Mouse (Mus musculus): ENCODE results near the gene Tubal3.

Tubal3 gene

DNA sequence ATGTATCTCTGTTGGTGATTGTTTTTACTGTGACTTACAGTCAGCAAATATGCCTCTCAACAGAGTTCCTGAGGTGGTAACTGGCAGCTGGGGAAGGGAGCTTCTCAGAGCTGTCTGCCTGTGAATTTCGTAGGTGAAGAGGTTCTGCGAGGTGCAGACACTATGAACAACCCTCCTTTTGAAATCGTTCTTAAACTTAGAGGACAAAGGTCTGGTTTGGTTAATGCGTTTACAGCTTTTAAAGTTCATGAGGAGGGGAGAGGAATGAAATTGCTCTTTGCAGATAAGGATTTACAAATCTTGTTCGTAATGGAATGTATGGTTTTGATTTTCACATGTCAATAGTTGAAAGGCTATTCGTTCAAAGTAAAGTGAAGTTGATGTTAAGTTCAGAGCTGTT is 7.6 kb downstream of the Tubal3 start:
- DNase-seq: no peak

GRCm38 (mm10) chr13:3926046-3926445 is 8.0 kb downstream of the Tubal3 start:
- no peak for DNase-seq

DNA sequence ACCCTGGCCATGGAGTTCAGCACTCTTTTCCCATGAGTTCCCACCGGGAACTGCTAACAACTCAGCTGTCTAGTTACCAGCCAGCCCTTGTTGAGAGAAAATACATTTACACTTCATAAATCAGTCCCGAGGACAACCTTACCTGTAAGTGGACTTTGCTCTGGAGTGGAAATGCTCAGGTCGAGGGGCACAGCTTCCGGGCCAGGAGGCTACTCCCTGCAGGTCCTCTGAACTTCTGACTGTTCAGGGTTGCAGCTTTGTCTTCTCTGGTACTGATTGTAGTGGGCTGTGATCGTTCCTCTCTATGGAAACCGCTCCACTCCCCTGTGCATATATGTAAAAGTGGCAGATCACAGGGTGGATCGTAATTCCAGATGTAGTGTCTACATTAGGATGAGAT is 26.6 kb downstream of the Tubal3 start:
- DNase-seq: no peak

GRCm38 (mm10) chr13:3945249-3945648 is 27.2 kb downstream of the Tubal3 start, which contains the start of gene Ucn3:
Gene Ucn3 (minus strand): TSS chr13:3945349.
- DNase-seq: no peak

DNA sequence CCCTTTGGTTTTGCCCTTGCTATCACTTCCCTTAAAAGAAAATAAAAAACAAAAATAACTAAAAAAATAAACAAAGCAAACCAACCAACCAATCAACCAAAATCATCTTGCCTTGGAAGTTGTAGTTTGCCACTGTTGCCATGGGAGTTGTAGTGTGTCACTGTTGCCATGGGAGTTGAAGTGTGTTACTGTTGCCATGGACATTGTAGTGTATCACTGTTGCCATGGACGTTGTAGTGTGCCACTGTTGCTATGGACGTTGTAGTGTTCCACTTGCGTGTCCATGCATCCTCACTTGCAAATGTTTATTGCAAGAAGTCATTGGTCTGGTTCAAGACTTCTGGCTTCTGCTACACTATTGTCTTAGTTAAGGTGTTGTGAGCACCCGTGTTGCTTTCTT is 29.2 kb downstream of the Tubal3 start:
- DNase-seq: no peak

DNA sequence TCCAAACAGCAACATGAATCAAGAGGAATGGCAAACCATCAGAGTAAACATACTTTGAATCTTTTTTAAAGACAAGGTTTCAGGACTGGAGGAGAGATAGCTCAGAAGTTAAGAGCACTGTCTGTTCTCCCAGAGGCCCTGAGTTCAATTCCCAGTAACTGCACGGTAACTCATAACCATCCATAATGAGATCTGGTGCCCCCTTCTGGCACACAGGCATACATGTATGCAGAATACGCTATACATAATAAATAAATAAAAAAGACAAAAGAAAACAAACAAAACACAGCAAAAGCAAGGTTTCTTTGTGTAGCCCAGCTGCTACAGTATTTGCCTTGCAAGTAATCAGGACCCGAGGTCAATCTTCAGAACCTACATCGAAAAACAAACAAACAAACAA is 31.4 kb downstream of the Tubal3 start:
- no peak for DNase-seq

DNA sequence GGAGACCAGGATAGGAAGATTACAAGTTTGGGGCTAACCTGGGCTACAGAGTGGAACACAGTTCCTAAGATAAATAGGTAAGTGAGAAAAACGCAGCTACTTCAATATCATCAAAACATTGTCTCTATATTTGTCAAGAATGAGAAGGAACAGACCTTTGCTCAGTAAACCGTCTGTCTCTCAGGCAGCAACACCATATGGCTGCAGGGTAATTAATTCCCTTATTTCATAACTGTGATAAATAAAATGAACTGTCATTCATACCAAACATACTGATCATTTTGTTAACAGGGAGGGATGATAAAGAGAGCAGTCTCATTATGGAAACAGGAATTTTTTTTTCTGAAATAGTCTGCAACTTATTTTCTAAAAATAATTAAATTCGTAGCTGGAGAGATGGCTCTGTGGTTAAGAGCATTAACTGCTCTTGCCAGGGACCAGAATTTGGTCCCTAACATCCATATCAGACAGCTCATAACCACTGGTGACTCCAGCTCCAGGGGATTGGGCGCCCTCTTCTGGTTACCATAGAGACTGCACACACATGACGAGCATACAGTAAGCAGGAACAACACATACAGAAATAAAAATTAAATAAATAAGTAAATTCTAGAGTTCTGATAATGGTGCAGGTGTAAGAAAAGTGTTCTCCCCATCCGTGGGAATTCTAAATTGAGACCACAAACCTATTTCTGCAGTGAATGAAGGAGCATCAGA is 33.3 kb downstream of the Tubal3 start:
- DNase-seq: no peak

GRCm38 (mm10) chr13:3968849-3969248 is 50.8 kb downstream of the Tubal3 start:
- no peak for DNase-seq

Measured in embryo, embryonic 11 days (tissue).